Mouse (Mus musculus) frontal cortex, postnatal 14 days (tissue): ENCODE measurements at regions not wholly inside any gene's neighbourhood (a gene's known extent, or its start where the extent isn't known, plus 50 kb on each side); places are given as distances from the start of the nearest gene placed in this dataset.
A peak's percentile ranks its signal among the peaks of the same experiment; 100 is the strongest.

ENCODE experiments used
- DNase-seq, 2 experiments: peaks; one replicate each; pipeline ENCODE4 v3.0.0; 2022; ENCODE audit warnings: low spot score in 2 of 2

DNA sequence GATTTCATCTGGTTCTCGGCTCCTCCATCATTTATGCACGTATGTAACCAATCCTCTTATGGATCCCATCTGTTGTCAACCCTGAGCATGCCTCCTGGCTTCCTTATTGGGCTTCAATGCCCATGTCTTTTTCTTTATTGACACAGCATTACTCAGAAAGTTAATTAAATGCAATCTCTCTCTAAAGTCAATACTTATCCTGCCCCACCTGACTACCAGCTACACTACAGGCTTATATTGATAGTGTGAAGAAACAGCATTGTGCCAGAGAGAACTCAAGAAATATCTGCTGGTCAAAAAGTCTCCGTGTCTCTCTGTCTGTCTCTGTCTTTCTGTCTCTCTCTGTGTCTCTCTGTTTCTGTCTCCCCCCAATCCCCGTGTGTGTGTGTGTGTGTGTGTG lies 194.7 kb upstream of the Rfx3 start:
- DNase-seq: no peak

- DNase-seq: no peak
Measured at GRCm38 (mm10) chr19:28203719-28204118, 192.8 kb upstream of the Rfx3 start.

DNA sequence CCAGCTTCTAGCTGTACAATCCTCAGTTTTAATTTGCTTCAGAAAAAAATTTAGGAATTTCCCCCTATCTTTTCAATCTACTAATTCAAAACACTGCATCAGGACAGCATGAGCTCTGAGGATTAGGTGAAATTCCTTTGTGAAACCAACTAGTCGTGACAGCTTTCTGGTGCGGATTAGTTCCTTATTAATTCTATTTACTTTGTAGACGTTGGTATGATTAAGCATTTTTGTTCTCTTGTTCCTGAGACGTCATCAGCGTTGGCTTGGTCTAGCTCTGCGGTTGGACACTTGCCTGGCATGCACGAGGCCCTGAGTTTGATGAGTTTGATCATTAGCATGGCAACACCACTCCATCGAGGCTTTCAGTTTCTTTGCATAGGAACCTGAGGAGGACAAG lies 188.4 kb upstream of the Rfx3 start:
- DNase-seq: no peak

- DNase-seq: no peak
Measured at GRCm38 (mm10) chr19:28196881-28197280, 185.9 kb upstream of the Rfx3 start.

- DNase-seq: no peak
Measured at GRCm38 (mm10) chr19:28192248-28192647, 181.3 kb upstream of the Rfx3 start.

DNA sequence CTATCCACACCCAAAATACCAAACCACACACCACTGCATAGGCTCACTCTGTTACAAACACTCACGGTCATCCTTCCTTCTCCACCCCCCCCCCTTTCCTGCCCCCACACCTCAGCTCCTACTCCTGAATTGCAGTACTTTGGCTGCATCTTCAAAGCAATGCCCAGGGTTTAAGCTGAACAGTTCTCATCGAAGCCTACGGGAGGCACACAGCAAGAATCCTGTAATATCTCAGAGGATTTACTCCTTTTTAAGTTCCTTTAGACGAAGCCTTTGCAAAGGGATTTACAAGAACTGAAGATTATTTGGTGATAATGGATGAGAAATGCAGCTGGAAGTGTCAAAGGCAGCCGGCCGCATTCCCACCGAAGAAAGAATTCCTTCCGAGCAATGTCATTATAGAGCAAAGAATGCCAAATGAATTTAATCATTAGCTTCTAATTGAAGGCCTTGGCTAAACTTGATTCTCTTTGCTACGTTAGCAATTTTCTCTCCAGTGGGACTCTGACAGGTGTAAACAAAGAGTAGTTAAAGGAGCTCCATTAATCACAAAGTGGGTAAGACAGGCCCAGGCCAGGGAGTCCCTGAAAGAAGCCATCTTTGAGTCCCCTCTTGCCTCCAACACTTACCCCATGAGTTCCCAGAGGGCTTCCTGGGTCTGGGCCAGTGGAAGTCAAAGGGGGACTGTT lies 180.6 kb upstream of the Rfx3 start:
- no peak for DNase-seq

DNA sequence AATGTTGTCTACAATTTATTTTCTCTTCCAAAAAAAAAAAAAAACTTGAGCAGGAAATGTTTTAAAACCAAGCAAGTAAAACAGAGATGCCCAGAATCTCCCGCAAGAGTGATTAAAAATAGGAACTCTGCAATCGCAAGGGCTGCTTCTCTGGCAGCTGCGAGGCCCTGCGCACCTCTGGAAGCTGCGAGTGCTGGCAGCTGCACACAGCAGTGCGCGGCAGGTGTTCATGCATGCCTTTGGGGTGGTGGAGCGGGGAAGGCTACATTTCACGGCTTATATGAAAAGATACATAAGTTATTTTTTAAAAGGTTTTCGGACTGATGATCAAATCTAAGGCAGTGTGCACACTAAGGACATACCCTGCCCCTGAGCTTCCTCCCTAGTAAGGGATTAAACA lies 179.3 kb upstream of the Rfx3 start:
- DNase-seq: no peak

GRCm38 (mm10) chr19:28188363-28188762 lies 177.4 kb upstream of the Rfx3 start:
- DNase-seq: no peak

DNA sequence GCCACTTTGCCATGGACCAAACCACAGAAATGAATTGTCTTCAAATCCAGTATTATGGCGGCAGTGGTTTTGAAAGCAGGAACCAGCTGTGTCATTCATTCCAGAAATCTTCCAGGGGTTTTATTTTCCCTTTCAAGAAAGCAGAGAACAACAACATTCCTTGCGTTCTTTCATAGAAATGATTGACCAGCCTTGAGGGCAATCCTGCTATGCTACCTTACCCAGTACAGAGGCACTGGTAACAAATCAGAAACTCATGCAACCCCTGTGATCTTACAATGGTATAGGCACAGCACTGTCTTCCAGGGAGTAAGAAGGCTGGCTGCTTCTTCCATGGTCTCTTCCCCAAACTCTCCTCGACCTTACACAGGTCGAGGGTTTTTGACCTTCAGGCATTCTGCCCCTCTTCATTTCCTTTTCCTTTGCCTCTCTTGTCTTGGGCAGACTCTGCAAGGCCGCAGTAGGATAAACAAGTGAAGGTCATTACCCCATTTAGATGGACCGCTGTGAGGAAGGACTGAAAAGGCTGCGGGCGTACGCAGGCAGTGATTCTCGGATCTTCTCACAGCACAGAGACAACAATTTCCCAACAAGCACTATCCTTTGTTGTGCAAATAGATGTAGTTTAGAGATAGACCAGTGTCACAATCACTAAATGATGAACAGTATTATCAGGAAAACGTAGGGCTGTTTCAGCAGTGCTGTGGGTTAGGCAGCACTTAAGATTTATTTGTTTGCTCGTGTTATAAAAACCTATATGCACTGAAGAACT lies 171.6 kb upstream of the Rfx3 start:
- DNase-seq: no peak

DNA sequence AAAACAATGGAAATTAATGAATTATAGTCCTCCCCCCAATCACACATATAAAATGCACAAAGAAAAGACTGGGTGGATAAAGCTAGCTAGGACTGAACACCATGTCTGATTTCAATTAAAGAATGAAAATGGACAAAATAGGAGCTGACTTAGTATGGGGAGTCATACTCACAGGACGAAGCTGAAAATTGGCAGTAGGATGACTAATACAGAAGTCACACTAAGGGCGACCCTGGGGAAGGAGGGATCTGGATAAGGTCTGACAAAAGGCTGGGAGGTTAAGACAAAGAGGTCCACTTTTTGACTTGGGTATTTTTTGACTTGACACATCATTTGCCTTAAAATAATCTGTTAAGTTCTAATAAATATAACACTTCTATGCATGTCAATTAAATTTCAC lies 170.2 kb upstream of the Rfx3 start:
- no peak for DNase-seq

- no peak for DNase-seq
Measured at GRCm38 (mm10) chr19:28178114-28178513, 167.1 kb upstream of the Rfx3 start.

GRCm38 (mm10) chr19:28176821-28177220 lies 165.9 kb upstream of the Rfx3 start:
- DNase-seq: no peak

- DNase-seq: no peak
Measured at GRCm38 (mm10) chr19:28171836-28172534, 161.0 kb upstream of the Rfx3 start.

- DNase-seq: no peak
Measured at GRCm38 (mm10) chr19:28167451-28168165, 156.6 kb upstream of the Rfx3 start.

DNA sequence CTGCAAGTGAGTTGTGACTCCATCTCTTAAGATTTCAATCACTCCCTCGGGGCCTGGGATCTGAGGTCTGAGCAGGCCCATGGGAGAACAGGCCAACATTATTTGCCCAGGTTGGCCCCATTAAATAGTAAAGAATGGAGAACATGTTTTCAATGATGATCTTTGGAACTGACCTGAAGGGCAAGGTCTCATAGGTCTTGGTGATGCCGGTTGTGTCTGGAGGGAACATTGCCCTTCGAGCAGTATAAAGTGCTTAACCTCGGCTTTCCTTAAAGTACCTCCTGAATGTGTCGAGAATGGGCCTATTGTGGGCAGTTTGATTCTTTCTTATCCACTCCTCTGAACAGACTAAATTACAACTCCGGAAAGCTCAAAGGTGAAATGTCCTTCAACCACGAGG lies 155.7 kb upstream of the Rfx3 start:
- no peak for DNase-seq

GRCm38 (mm10) chr19:28165901-28166361 lies 155.0 kb upstream of the Rfx3 start:
- DNase-seq: peak; percentile 60 to 68

- DNase-seq: no peak
Measured at GRCm38 (mm10) chr19:28163195-28163594, 152.2 kb upstream of the Rfx3 start.

- DNase-seq: no peak
Measured at GRCm38 (mm10) chr19:28160582-28160981, 149.6 kb upstream of the Rfx3 start.

DNA sequence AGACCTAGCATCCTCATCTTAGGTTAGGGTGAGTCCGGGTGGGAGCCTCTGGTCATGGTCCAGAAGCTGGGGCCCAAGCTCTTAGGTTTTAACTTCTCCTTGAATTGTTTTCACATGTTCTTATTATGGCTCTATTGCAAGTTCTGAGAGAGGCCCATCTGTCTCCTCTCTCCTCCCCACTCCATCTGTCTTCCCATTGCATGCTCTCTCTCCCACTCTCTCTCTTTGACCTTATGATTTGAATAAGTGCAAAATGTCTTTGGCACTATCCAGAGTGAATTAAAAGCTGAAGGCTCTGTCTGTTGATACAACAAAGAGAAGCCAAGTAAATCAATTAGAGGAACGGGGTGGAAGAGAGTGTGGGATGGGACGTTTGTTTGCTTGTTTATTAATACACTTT lies 146.2 kb upstream of the Rfx3 start:
- DNase-seq: no peak

DNA sequence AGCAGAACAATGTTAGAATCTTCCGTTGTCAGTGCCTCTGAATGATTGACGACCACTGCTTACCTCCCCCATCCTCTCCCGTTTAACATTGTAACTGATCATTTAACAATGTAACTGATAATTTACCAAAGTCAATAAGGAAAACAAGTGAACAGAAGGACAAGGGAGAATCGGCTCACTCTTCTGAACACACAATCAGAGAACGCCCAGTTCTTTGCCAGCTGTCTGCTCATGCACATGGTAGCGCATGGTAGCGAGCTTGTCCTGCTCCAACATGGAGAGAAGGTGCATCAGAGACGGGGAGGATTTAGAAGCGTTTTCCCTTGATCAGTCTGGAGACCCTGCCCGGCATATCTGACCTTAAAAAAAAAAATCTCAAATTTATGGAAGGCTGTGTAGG lies 126.6 kb upstream of the Rfx3 start:
- DNase-seq: no peak

DNA sequence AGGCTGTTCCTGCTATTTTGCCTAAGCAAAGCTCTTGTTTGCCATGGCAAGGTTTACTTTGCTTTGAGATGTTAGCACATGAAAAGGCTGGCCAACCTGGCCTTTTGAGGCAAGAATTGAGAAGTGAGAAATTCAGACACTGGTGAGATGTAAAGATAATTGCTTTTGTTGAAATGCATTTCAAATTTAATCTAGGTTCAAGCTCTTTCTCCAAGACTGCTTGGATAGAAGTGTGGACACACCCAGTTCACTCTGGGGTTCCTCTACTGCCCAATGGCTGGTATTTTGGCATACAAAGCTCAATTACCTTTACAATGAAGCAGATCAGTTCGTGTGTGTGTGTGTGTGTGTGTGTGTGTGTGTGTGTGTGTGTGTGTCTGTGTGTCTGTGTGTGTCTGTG lies 123.8 kb upstream of the Rfx3 start:
- DNase-seq: no peak
